Mouse (Mus musculus) kidney, adult 2 months (tissue): ENCODE measurements around the gene Gc. TPM values are rescaled to one million over a fixed set of nuclear protein-coding genes. Genes with fewer than 3 reads are reported as not detected.

Experiments used
- DNase-seq: peaks from one replicate; pipeline ENCODE4 v3.0.0; 2021
- H3K27ac ChIP-seq: fragments of 200-500 bp; 2 replicates; pipeline ENCODE4 v1.5.1; 2012; ENCODE audit warnings: low read depth, low read length, control low read depth, inconsistent platforms; ENCODE audit not compliant: insufficient read depth
- H3K27me3 ChIP-seq: fragments of 200-500 bp; replicated peaks from 2 replicates; pipeline ENCODE4 v1.6.1; 2012; ENCODE audit warnings: mild to moderate bottlenecking, moderate library complexity, low read length, inconsistent platforms; ENCODE audit not compliant: control insufficient read depth, insufficient read depth
- H3K36me3 ChIP-seq: fragments of 200-500 bp; 2 replicates; pipeline ENCODE4 v1.6.1; 2012; ENCODE audit warnings: mild to moderate bottlenecking, moderate library complexity, low read length, inconsistent platforms; ENCODE audit not compliant: control insufficient read depth, insufficient read depth
- H3K4me1 ChIP-seq: fragments of 200-500 bp; 2 replicates; pipeline ENCODE4 v1.6.1; 2011; ENCODE audit warnings: low read length; ENCODE audit not compliant: control insufficient read depth, insufficient read depth
- H3K4me3 ChIP-seq: fragments of 200-500 bp; 2 replicates; pipeline ENCODE4 v1.5.1; 2011; ENCODE audit warnings: mild to moderate bottlenecking, low read depth, low read length, control low read depth; ENCODE audit not compliant: insufficient read depth
- CTCF ChIP-seq: fragments of 200-500 bp; conservative IDR thresholded peaks from 2 replicates; pipeline ENCODE4 v1.5.1; 2011; ENCODE audit warnings: low read depth, mild to moderate bottlenecking, control low read depth, low read length, moderate library complexity, mixed read lengths; ENCODE audit not compliant: insufficient read depth, insufficient read length
- POLR2A ChIP-seq: fragments of 200-500 bp; IDR thresholded peaks from one replicate; pipeline ENCODE4 v1.6.1; 2011; ENCODE audit warnings: low read depth, low read length, control low read depth
- WGBS: fragments of 180-500 bp; shearing (Covaris S2); methylation state at CpG from one replicate; pipeline ENCODE4 v1.1.7; 2018; 5-methylcytosine and 5-hydroxymethylcytosine counted together
- polyA plus RNA-seq: library from polyadenylated mRNA; depleted of rRNA; stranded (reverse); fragments of >200 nt; gene quantifications from 2 replicates; pipeline ENCODE4 v1.2.3, GENCODE M21; 2012; rRNA removed

Gc gene
- 60.3 and 71.6 TPM in 2 replicates for polyA plus RNA-seq

DNA sequence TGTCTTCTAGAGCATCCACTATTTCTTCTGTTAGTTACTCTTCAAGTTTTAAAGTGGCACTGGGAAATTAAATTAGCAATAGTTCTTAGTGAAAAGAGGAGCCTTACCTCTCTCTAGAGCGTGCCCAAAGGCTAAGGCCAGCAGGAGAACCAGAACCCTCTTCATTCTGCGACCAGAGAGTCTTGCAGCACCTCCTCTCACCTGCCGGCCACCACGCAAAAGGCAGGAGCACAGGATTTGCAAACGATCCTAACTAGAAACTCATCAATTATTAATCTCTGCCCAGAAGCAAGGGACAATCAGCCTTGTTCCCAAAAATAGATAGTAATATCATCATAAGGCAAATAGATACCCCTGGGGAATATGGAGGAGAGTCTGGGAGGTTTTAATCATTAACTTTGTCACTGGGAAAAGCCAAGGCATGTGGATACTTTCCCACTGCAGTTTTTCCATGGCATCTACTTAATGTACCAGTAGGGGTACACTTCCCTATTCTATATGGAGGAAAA lies at the start of gene Gc:
Gene Gc, minus strand, starts transcription at position 345 of the 509 bp plus-strand sequence.
- Histone ChIP-seq H3K36me3 (no peaks in the 10 kb centered on the region), H3K27me3 (no peaks in the 10 kb centered on the region), H3K4me1 (peaks cover 2% of the 10 kb centered on the region; the same call in 1 of the 2 replicates), H3K27ac (no peak within 1 kb of the TSS), H3K4me3 (no peak within 1 kb of the TSS)
- no peak for DNase-seq
- WGBS: 49% methylated on average over 5 of the region's 5 CpGs
- TF ChIP-seq CTCF (no peak), POLR2A (no peak)

DNA sequence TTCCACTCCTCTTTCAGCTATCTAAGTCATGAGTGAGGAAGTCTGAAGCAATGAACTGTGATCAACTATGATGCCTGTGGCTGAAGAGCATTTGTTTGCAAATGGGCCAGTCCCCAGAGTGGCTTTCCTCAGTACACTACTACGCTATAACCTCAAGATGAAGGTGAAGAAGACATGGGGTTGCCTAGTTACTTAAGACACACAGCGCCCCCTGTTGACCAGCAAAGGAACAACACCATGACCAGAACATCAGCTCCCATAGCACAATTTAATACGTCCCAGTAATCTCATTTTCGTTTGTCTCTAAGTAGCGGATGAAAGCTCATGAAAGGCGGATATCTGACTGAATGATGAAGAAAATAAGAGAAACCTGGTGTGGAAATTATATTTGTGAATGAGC lies 42.5 kb upstream of the Gc start:
- Histone ChIP-seq H3K4me3 (no peak overlapping the region), H3K36me3 (no peaks in the 10 kb centered on the region), H3K4me1 (no peaks in the 10 kb centered on the region), H3K27me3 (no peaks in the 10 kb centered on the region), H3K27ac (no peak overlapping the region)
- peak; percentile 46 for DNase-seq
- 51% methylated on average over 6 of the region's 6 CpGs for WGBS
- TF ChIP-seq CTCF (peak; percentile 72), POLR2A (no peak)

DNA sequence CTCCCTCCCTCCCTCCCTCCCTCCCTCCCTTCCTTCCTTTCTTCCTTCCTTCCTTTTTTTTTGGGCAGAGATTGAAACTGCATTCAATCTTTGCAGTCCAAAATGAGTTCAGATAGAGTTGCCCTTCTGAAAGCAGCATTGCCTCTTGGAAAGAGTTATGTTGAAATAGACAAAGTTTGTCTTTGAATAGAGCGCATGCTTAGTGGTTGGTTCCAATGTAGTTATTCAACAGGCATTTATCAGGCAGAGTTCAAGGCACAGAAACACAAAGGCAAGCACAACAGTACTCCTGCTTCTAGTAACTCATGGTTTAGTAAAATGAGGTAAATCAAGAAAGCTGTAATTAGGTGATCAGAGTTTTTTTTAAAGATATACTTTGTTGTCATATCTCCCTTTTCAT lies 34.9 kb upstream of the Gc start:
- TF ChIP-seq POLR2A: no peak
- no peak for TF ChIP-seq CTCF
- DNase-seq: no peak
- Histone ChIP-seq H3K27me3 (no peaks in the 10 kb centered on the region), H3K4me1 (no peaks in the 10 kb centered on the region), H3K27ac (no peak overlapping the region), H3K4me3 (no peak overlapping the region), H3K36me3 (no peaks in the 10 kb centered on the region)
- 94% methylated on average over 1 of the region's 1 CpGs for WGBS

DNA sequence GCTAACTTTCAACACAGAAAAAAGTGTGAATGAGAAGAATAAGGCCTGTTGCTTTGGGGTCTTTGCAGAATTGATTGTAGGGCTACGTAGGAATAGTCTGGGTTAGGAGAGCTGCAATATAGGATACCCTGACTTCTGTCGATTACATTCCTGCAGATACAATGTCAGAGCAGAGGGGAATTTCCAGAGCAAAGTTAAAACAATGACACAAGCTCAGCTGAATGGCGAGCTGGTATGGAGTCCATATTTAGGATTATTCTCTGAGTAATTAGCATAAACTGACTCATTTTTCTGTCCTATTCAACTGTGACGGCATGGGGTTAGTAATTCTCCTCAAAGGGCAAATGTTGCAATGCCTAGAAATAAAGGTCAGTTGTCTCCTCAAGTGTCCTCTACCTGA lies 12.8 kb upstream of the Gc start:
- H3K27me3 ChIP-seq: no peaks in the 10 kb centered on the region; the same call in 1 of the 2 replicates
- no peak for DNase-seq
- H3K4me1 ChIP-seq: no peaks in the 10 kb centered on the region
- no peaks in the 10 kb centered on the region for H3K36me3 ChIP-seq
- no peak overlapping the region for H3K27ac ChIP-seq
- no peak for TF ChIP-seq CTCF
- TF ChIP-seq POLR2A: no peak
- 83% methylated on average over 4 of the region's 4 CpGs for WGBS
- H3K4me3 ChIP-seq: no peak overlapping the region

DNA sequence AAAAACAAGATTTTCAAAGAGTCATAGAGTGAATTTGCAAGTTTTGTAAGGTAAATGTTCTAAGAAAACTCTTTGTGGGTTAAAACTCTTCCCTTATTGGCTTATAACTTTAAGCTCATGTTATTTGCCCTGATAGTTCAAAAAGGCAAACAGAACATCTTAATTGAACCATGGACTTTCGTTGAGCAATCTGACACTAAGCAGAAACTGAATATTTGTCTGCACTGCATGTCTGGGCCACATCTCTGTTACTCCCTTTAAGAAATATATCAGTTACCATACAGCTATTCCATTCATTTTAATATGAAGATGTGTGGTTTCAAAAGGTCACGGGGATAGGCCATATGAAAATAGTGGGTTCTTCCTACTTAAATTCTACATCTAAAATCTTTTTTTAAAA lies 10.2 kb upstream of the Gc start:
- no peaks in the 10 kb centered on the region for H3K36me3 ChIP-seq
- no peak overlapping the region for H3K4me3 ChIP-seq
- H3K4me1 ChIP-seq: no peaks in the 10 kb centered on the region
- no peaks in the 10 kb centered on the region for H3K27me3 ChIP-seq
- no peak for DNase-seq
- whole genome bisulfite sequencing: 51% methylated on average over 2 of the region's 2 CpGs
- TF ChIP-seq POLR2A: no peak
- no peak for TF ChIP-seq CTCF
- no peak overlapping the region for H3K27ac ChIP-seq

DNA sequence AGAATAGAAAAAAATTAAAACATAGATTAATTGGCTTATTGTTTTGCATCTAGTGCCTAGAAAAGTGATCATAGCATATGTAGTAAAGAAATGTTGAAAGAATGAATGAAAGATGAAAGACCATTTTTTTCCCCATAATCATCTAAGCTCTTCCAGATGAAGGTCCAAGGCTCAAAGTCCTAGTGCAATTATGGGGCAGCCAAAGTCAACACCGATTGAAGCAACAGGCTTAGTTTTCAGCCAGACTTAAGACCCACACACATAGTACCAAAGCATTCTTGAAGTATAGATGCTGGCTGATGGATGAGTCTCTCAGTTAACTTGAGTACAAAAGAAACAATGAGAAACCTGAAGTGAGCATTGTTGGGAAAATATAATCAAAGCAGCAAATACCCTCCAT lies 9.3 kb upstream of the Gc start:
- Histone ChIP-seq H3K4me3 (no peak overlapping the region), H3K27ac (no peak overlapping the region), H3K4me1 (no peaks in the 10 kb centered on the region), H3K36me3 (no peaks in the 10 kb centered on the region), H3K27me3 (no peaks in the 10 kb centered on the region)
- WGBS: 63% methylated on average over 1 of the region's 1 CpGs
- TF ChIP-seq POLR2A: no peak
- no peak for TF ChIP-seq CTCF
- DNase-seq: no peak

DNA sequence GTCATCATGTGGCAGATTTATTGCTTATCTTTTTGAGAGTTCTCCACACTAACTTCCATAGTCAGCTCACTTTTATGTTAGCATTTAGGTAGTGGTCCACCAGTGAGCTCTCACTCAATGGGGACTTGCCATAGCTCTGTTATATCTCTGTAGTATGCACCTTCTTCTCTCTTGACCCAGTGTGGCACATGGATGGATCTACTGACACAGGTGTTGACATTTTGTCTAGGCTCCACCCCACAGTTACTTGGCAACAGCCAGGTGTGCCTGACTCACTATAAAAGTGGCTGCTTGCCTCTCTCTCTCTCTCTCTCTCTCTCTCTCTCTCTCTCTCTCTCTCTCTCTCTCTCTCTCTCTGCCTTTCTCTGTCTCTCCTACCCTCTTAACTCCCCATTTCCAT lies 8.6 kb upstream of the Gc start:
- no peaks in the 10 kb centered on the region for H3K27me3 ChIP-seq
- TF ChIP-seq POLR2A (no peak), CTCF (no peak)
- no peaks in the 10 kb centered on the region for H3K36me3 ChIP-seq
- no peaks in the 10 kb centered on the region for H3K4me1 ChIP-seq
- H3K27ac ChIP-seq: no peak overlapping the region
- DNase-seq: no peak
- H3K4me3 ChIP-seq: no peak overlapping the region
